Comparison of ENCODE assay signal across 12 mouse cellular contexts in the genomic region with DNA sequence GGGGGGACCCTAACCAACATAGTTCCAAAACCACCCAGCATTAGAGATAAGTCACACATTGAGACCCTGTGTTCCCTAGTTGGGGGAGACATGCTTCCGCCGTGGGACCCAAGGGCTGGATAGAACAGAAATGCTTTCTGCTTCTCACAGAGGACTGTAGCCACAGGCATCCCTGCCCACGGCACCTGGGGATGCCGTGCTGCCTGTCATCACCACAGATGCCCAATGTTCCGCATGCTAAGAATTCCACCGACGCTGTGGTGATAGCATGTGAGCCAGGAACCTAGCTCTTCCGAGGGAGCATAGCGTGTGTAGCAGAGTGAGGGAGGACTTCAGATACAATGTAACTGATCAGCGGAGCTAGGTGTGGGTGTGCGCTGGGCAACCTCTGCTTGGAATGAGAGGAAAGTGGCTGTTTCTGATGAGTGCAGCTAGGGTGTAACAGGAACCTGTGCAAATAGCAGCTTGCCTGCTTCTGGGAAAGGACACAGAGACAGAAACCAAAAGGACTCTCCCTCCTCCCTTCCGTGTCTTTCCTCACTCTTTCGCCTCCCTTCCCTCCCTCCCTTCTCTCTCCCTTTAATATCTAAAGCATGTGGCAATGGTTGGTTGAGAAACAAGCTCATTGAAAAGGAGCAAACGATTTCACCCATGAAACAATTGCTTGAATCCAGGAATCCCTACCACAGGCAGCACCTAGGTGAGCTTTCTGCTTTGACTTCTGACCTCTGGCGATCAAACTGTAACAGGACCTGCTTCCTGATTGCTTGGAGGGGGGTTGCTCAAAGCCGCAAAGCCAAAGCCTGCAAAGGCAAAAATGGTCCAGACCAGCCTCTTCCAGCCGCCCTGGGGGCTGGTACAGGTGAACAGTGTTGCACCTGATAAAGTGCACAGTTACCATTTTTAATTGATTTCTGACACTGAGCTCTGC.
DNase-seq lines count a peak whose midpoint lies in the region; ATAC-seq and TF ChIP-seq lines count a peak whose summit lies in the region.
"Had no signal": no experiment of that assay in that cellular context is flagged by ENCODE, and none has a peak within 500 bp of the region (broad histone marks: within the 10 kb centered on the region; RNA-seq: fewer than 3 reads in every experiment).

No protein-coding gene starts in this region.

- 38% methylated on average over 17 of the region's 17 CpGs for WGBS in lung, embryonic 14.5 days
- 37% methylated on average over 17 of the region's 17 CpGs for WGBS in embryonic facial prominence, embryonic 10.5 days
- WGBS in midbrain, postnatal 0 days, result 32% methylated on average over 17 of the region's 17 CpGs

- no peak overlapping the region for H3K9ac ChIP-seq in lung, embryonic 14.5 days
- no peak overlapping the region for H3K9ac ChIP-seq in midbrain, postnatal 0 days (replicated peaks; ENCODE audit: low read length, poor library complexity, severe bottlenecking)
- H3K9ac ChIP-seq: lung, embryonic 15.5 days had no signal

- H3K27me3 ChIP-seq in lung, embryonic 14.5 days (ENCODE audit: insufficient read depth, low read length), result no peaks in the 10 kb centered on the region
- peaks cover 66% of the 10 kb centered on the region for H3K27me3 ChIP-seq in embryonic facial prominence, embryonic 10.5 days (replicated peaks; ENCODE audit: low read depth, poor library complexity, severe bottlenecking)
- H3K27me3 ChIP-seq in midbrain, postnatal 0 days (ENCODE audit: insufficient read depth, low read length), result no peaks in the 10 kb centered on the region
- H3K27me3 ChIP-seq: lung, embryonic 15.5 days had no signal

- no peaks in the 10 kb centered on the region for H3K4me1 ChIP-seq in lung, embryonic 14.5 days (ENCODE audit: insufficient read depth)
- H3K4me1 ChIP-seq in embryonic facial prominence, embryonic 10.5 days, result peaks cover 21% of the 10 kb centered on the region
- H3K4me1 ChIP-seq in midbrain, postnatal 0 days (ENCODE audit: insufficient read depth, low read length), result peaks cover 4% of the 10 kb centered on the region
- H3K4me1 ChIP-seq: lung, embryonic 15.5 days had no signal

- H3K4me2 ChIP-seq in lung, embryonic 14.5 days, result peak overlapping the region; percentile 19; the same call in 1 of the 2 replicates
- 0 out of 2 replicates have a peak overlapping the region, but pooled peaks have one; percentile 4 for H3K4me2 ChIP-seq in midbrain, postnatal 0 days (ENCODE audit: low read depth, low read length, poor library complexity, severe bottlenecking)
- H3K4me2 ChIP-seq: lung, embryonic 15.5 days had no signal

- H3K36me3 ChIP-seq in lung, embryonic 14.5 days (ENCODE audit: insufficient read depth), result no peaks in the 10 kb centered on the region
- no peaks in the 10 kb centered on the region for H3K36me3 ChIP-seq in embryonic facial prominence, embryonic 10.5 days (replicated peaks)
- no peaks in the 10 kb centered on the region for H3K36me3 ChIP-seq in midbrain, postnatal 0 days (ENCODE audit: insufficient read depth, low read length)
- H3K36me3 ChIP-seq: lung, embryonic 15.5 days had no signal

- no peak for TF ChIP-seq CTCF in lung, embryonic 14.5 days (IDR thresholded peaks at IDR 0.05; ENCODE audit: low read depth)
- no peak for TF ChIP-seq CTCF in midbrain, postnatal 0 days (IDR thresholded peaks at IDR 0.05)

- ATAC-seq in lung, embryonic 14.5 days (ENCODE audit: insufficient read depth), result no peak
- ATAC-seq in midbrain, postnatal 0 days (ENCODE audit: low FRiP score), result no peak
- ATAC-seq: intestine, postnatal 0 days had no signal

- no peak for DNase-seq in lung, embryonic 14.5 days
- DNase-seq in lung, postnatal 4 days, result no peak
- DNase-seq in embryonic facial prominence, embryonic 10.5 days (ENCODE audit: low spot score), result peak; percentile 32
- peak; percentile 4 for DNase-seq in gonadal fat pad, adult 2 months (ENCODE audit: low read depth)
- no peak for DNase-seq in midbrain, postnatal 0 days (ENCODE audit: low spot score)
- DNase-seq in cerebellum, adult 18-20 months, result no peak
- DNase-seq in cerebellum, adult 9-11 months, result no peak
- DNase-seq in spleen, postnatal 14 days (ENCODE audit: low spot score in 2 of 2), result no peak
- DNase-seq: heart, adult 11 months; layer of hippocampus, postnatal 36 days had no signal

- no peaks in the 10 kb centered on the region for H3K9me3 ChIP-seq in lung, embryonic 14.5 days (ENCODE audit: low read depth, low read length)
- H3K9me3 ChIP-seq in embryonic facial prominence, embryonic 10.5 days, result no peaks in the 10 kb centered on the region
- H3K9me3 ChIP-seq in midbrain, postnatal 0 days (ENCODE audit: low read length), result no peaks in the 10 kb centered on the region
- H3K9me3 ChIP-seq: lung, embryonic 15.5 days had no signal

- H3K4me3 ChIP-seq in lung, embryonic 14.5 days (ENCODE audit: low read depth, low read length), result no peak overlapping the region
- H3K4me3 ChIP-seq in embryonic facial prominence, embryonic 10.5 days, result peak overlapping the region; percentile 28
- H3K4me3 ChIP-seq in midbrain, postnatal 0 days (ENCODE audit: low read depth, low read length), result no peak overlapping the region
- H3K4me3 ChIP-seq: lung, embryonic 15.5 days had no signal

- H3K27ac ChIP-seq in lung, embryonic 14.5 days (ENCODE audit: low read depth), result no peak overlapping the region
- H3K27ac ChIP-seq in embryonic facial prominence, embryonic 10.5 days (replicated peaks), result no peak overlapping the region
- peak overlapping the region; percentile 58 for H3K27ac ChIP-seq in midbrain, postnatal 0 days (ENCODE audit: low read depth, low read length)
- H3K27ac ChIP-seq: lung, embryonic 15.5 days had no signal

Comparison
In these comparisons a context has a peak if more than half of its experiments do, and no peak if none do; other contexts are left out.
1. DNase-seq: peak in embryonic facial prominence, embryonic 10.5 days (single experiment) and gonadal fat pad, adult 2 months (single experiment); none in lung, embryonic 14.5 days (single experiment), lung, postnatal 4 days (0 of 2), midbrain, postnatal 0 days (single experiment), cerebellum, adult 18-20 months (0 of 2), cerebellum, adult 9-11 months (single experiment) and spleen, postnatal 14 days (0 of 2).